Mouse (Mus musculus) bone marrow, adult 2 months (tissue): ENCODE data around the gene Rbm6.

Experiments used
- CTCF ChIP-seq: fragments of 200-500 bp; IDR thresholded peaks from 2 replicates; pipeline ENCODE4 v1.5.1; 2011; ENCODE audit warnings: low read length, control low read depth; ENCODE audit not compliant: control insufficient read depth, insufficient read depth
- POLR2A ChIP-seq: fragments of 200-500 bp; IDR thresholded peaks from 2 replicates; pipeline ENCODE4 v1.6.1; 2011; ENCODE audit warnings: low read depth, mild to moderate bottlenecking, control low read depth, low read length, borderline replicate concordance; ENCODE audit not compliant: control insufficient read depth

- TF ChIP-seq CTCF, result no peak
- no peak for TF ChIP-seq POLR2A
These were observed 15.3 kb upstream of the Rbm6 start for GRCm38 (mm10) chr9:107888267-107888850.
